Mouse (Mus musculus): ENCODE results near the gene Degs1.

DNA sequence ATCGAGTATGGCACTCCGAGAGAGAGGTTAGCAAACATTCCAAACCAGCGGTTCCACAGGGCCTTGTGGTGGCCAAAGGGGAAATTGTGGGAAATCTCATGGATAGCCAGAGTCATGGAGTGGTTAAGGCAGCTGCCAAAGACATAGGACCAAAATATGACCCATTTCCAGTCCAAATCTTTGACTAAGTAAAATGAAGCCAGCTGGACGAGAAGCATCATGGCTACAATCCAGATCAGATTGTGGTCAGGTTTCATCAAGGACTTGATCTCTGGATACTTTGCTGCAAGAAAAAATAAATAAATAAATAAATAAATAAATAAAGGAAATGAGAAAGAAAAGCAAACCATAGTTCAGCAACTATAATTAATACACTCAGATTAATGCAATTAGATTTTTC lies 3.2 kb downstream of the Degs1 start:
- TF ChIP-seq EP300 (IDR thresholded peaks at IDR 0.05; ENCODE audit: insufficient read depth, low read depth, low read length) (no peak), POLR2A (IDR thresholded peaks at IDR 0.05; ENCODE audit: insufficient read depth, low read depth, low read length) (no peak), CTCF (IDR thresholded peaks at IDR 0.05) (no peak)

Data from heart, adult 2 months (tissue).